Mouse (Mus musculus) heart, postnatal 0 days (tissue): Measurements from ENCODE around the gene Dpp9.

Experiments
- CTCF ChIP-seq: IDR thresholded peaks from 2 replicates; pipeline ENCODE4 v1.5.1; 2016; ENCODE audit warnings: antibody characterized with exemption, control low read depth, low read depth
- EP300 ChIP-seq: IDR thresholded peaks from 2 replicates; pipeline ENCODE4 v1.6.1; 2016; ENCODE audit warnings: antibody characterized with exemption, low read depth

DNA sequence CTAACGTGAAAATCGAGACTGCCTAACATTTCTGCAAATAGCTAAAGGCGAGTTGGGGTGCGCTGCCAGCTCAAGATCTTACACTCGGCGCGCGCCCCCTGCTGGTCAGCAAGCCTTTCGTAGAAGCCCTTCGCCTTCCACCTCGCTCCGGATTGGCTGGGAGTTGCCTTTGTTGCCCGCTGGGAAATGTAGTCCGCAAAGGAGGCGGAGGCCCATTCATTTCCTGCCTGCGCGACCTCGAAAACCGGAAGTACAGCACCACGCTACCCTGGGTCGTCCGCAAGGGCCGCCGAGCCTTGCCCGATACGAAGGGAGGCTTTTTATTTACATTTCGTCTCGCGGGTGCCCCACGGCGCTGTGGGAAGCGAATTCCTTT is 37.1 kb upstream of the Dpp9 start:
- TF ChIP-seq EP300 (no peak), CTCF (peak; percentile 98)
